Mouse (Mus musculus): ENCODE measurements around the gene 0610030E20Rik.

GRCm38 (mm10) chr6:72362132-72363028 lies 15.3 kb downstream of the 0610030E20Rik start:
- 0 out of 2 replicates have a peak, but pooled peaks have one; percentile 27 for TF ChIP-seq CTCF (IDR thresholded peaks at IDR 0.05; ENCODE audit: control insufficient read depth, insufficient read depth, low read length)
- peak; percentile 75 for TF ChIP-seq POLR2A (IDR thresholded peaks at IDR 0.05; ENCODE audit: borderline replicate concordance, control insufficient read depth, low read depth, low read length)
